Mouse (Mus musculus): ENCODE data around the gene Fsd1.

DNA sequence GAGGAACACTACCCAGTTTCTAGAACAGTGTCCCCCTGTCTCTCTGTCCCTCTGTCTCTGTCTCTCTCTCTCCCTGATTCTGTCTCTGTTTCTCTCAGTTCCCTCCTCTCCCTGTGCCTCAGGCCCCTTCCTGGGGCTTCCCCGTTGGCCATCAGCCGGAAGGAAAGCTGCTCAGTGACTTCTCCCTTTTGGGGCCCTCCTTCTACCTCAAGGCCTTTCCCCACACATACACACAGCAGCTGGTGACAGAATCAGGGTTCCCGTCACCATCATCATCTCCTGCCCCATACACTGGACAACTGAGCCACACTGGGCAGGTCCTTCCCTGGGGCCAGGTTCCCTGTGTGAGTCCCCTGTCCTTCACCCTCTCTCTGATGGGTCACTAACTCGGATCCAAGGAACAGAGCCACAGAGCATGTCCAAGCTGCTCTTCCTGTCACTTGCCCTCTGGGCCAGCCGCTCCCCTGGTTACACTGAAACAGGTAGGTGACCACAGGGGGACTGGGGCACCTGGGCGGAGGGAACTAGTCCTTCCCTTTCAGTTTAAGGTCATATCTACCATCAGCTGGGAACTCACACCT, 33.8 kb upstream of the Fsd1 start, which contains the start of gene Ebi3:
- TF ChIP-seq CTCF (IDR thresholded peaks at IDR 0.05) (no peak), POLR2A (IDR thresholded peaks at IDR 0.05; ENCODE audit: insufficient read depth, low read depth, low read length) (no peak), EP300 (IDR thresholded peaks at IDR 0.05; ENCODE audit: insufficient read depth, low read depth, low read length) (no peak)

Data from heart, adult 2 months (tissue).